ENCODE assay signal across 7 mouse cellular contexts in the genomic region with DNA sequence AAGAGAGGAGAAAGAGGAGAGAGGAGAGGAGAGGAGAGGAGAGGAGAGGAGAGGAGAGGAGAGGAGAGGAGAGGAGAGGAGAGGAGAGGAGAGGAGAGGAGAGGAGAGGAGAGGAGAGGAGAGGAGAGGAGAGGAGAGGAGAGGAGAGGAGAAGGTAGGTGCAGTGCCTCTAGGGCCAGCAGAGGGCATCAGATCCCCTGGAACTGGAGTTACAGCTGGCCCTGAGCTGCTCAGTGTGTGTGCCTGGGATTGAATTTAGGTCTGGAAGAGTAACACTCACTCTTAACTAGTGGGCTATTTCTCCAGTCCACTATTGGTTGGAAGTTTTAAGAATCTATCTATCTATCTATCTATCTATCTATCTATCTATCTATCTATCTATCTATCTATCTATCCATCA. TPM values are rescaled to one million over a fixed set of nuclear protein-coding genes. Genes with fewer than 3 reads are reported as not detected.
DNase-seq lines count a peak whose midpoint lies in the region; ATAC-seq and TF ChIP-seq lines count a peak whose summit lies in the region.
"Not testable (repeated sequence)": the region's sequence is repeated elsewhere in the genome, so short reads cannot be mapped to it uniquely, and the experiment has no call there.

No protein-coding gene starts in this region.

- not testable (repeated sequence) for H3K27ac ChIP-seq in liver, postnatal 0 days (ENCODE audit: low read depth)

- not testable (repeated sequence) for H3K27me3 ChIP-seq in liver, postnatal 0 days (ENCODE audit: insufficient read depth, low read length)

- not testable (repeated sequence) for H3K36me3 ChIP-seq in liver, postnatal 0 days (replicated peaks; ENCODE audit: insufficient read depth, low read length)

- DNase-seq in NIH3T3 (ENCODE audit: low read depth): peak; percentile 39
- peak; percentile 25 for DNase-seq in brain, embryonic 14.5 days (ENCODE audit: low read depth)
- peak; percentile 9 for DNase-seq in embryo, embryonic 10 days (ENCODE audit: low spot score)
- peak; percentile 11 for DNase-seq in heart, postnatal 4 days
- DNase-seq in kidney, postnatal 4 days: peak; percentile 37 to 52
- not testable (repeated sequence) for DNase-seq in liver, postnatal 0 days
- peak; percentile 24 for DNase-seq in retina, postnatal 1 day

- TF ChIP-seq CTCF in brain, embryonic 14.5 days (IDR thresholded peaks at IDR 0.05; ENCODE audit: borderline replicate concordance, extremely low read depth, insufficient read depth, insufficient read length): peak; percentile 57
- TF ChIP-seq CTCF in liver, postnatal 0 days (IDR thresholded peaks at IDR 0.05; ENCODE audit: low read depth): peak; percentile 26; the same call in 1 of the 2 replicates

- not testable (repeated sequence) for H3K9me3 ChIP-seq in liver, postnatal 0 days (ENCODE audit: low read length)

- not testable (repeated sequence) for H3K4me2 ChIP-seq in liver, postnatal 0 days (ENCODE audit: low read depth, low read length)

- not testable (repeated sequence) for H3K9ac ChIP-seq in liver, postnatal 0 days (replicated peaks)

- not testable (repeated sequence) for TF ChIP-seq POLR2A in brain, embryonic 14.5 days (IDR thresholded peaks at IDR 0.05; ENCODE audit: borderline replicate concordance, extremely low read depth, insufficient read depth, insufficient read length, poor library complexity, severe bottlenecking)

- not testable (repeated sequence) for TF ChIP-seq EP300 in liver, postnatal 0 days (IDR thresholded peaks at IDR 0.05; ENCODE audit: low read depth)

- not testable (repeated sequence) for ATAC-seq in liver, postnatal 0 days

- not testable (repeated sequence) for H3K4me1 ChIP-seq in liver, postnatal 0 days (ENCODE audit: insufficient read depth)

- not testable (repeated sequence) for H3K4me3 ChIP-seq in liver, postnatal 0 days (ENCODE audit: low read depth, low read length)

RNA-seq across cellular contexts. Expression of a gene that starts 32.6 kb away (rescaled TPM):
- 37.9 and 59.4 TPM in 2 replicates for polyA plus RNA-seq in brain, embryonic 14.5 days (2012; rRNA removed)
- total RNA-seq in heart, postnatal 4 days (2021): 1 to 10 TPM; 3.8 to 4.0 TPM
- polyA plus RNA-seq in liver, postnatal 0 days (2015; fragmentation: Nextera tagmentation; extraction: Ambion mirVana): 1.5 and 1.9 TPM in 2 replicates

Comparison
In these comparisons a context has a peak if more than half of its experiments do, and no peak if none do; other contexts are left out.
1. RNA of a gene that starts 32.6 kb away (polyA plus RNA-seq): 37.9 to 59.4 TPM in brain, embryonic 14.5 days; 1.5 to 1.9 TPM in liver, postnatal 0 days; every median in the first group is over 10 times any median in the second.